ENCODE assay signal across 10 mouse cellular contexts in the genomic region with DNA sequence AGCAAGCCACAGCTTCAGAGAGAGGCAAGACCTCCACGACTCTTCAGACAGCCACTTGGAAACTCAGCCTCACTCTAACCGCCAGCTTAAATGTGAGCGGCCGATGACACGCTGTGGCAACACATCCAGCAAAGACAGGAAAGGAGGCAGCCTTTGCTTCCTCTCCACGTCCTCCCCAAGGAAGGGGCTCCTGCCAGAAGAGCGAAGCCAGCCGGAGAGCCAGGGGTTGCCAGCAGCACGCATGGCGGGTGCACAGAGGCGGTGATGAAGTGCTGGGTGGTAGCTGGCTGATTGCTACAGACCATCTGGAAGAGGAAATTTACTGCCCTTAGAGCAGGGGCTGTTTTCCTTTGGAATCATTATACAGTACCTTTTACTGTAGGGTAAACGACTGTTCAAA.
A peak's percentile ranks its signal among the peaks of the same experiment; 100 is the strongest.
DNase-seq lines count a peak whose midpoint lies in the region; ATAC-seq and TF ChIP-seq lines count a peak whose summit lies in the region.
"Had no signal": no experiment of that assay in that cellular context is flagged by ENCODE, and none has a peak within 500 bp of the region (broad histone marks: within the 10 kb centered on the region; RNA-seq: fewer than 3 reads in every experiment).

No protein-coding gene starts in this region.

- H3K4me3 ChIP-seq in hindbrain, postnatal 0 days (ENCODE audit: low read length) = no peak overlapping the region
- H3K4me3 ChIP-seq in hindbrain, embryonic 16.5 days (ENCODE audit: low read length) = no peak overlapping the region
- no peak overlapping the region for H3K4me3 ChIP-seq in lung, embryonic 15.5 days
- H3K4me3 ChIP-seq in intestine, embryonic 16.5 days (ENCODE audit: low read length) = no peak overlapping the region
- no peak overlapping the region for H3K4me3 ChIP-seq in midbrain, embryonic 11.5 days (ENCODE audit: low read depth, low read length)

- H3K4me2 ChIP-seq in hindbrain, postnatal 0 days (ENCODE audit: low read depth, low read length) = no peak overlapping the region
- H3K4me2 ChIP-seq in hindbrain, embryonic 16.5 days (ENCODE audit: low read length) = no peak overlapping the region
- no peak overlapping the region for H3K4me2 ChIP-seq in lung, embryonic 15.5 days
- H3K4me2 ChIP-seq in intestine, embryonic 16.5 days (ENCODE audit: low read depth, low read length) = no peak overlapping the region
- no peak overlapping the region for H3K4me2 ChIP-seq in midbrain, embryonic 11.5 days

- H3K27me3 ChIP-seq in hindbrain, postnatal 0 days (ENCODE audit: insufficient read depth, low read length) = no peaks in the 10 kb centered on the region
- no peaks in the 10 kb centered on the region for H3K27me3 ChIP-seq in hindbrain, embryonic 16.5 days (replicated peaks; ENCODE audit: control insufficient read depth, insufficient read depth, low read length)
- no peaks in the 10 kb centered on the region for H3K27me3 ChIP-seq in lung, embryonic 15.5 days
- no peaks in the 10 kb centered on the region for H3K27me3 ChIP-seq in intestine, embryonic 16.5 days (replicated peaks; ENCODE audit: control insufficient read depth, insufficient read depth, low read length)
- no peaks in the 10 kb centered on the region for H3K27me3 ChIP-seq in midbrain, embryonic 11.5 days (ENCODE audit: control insufficient read depth, insufficient read depth, low read length)

- TF ChIP-seq CTCF in hindbrain, postnatal 0 days (IDR thresholded peaks at IDR 0.05; ENCODE audit: low read depth) = no peak
- no peak for TF ChIP-seq CTCF in brain, embryonic 14.5 days (IDR thresholded peaks at IDR 0.05; ENCODE audit: borderline replicate concordance, extremely low read depth, insufficient read depth, insufficient read length)

- no peak for ATAC-seq in hindbrain, postnatal 0 days
- ATAC-seq in hindbrain, embryonic 16.5 days = no peak; the same call in 1 of the 2 replicates
- peak; percentile 88 for ATAC-seq in lung, embryonic 15.5 days (ENCODE audit: borderline replicate concordance, extremely low read depth, low FRiP score, low TSS enrichment)
- ATAC-seq in intestine, embryonic 16.5 days = no peak
- no peak for ATAC-seq in midbrain, embryonic 11.5 days (ENCODE audit: low FRiP score)
- ATAC-seq: midbrain, embryonic 16.5 days had no signal

- no peaks in the 10 kb centered on the region for H3K36me3 ChIP-seq in hindbrain, postnatal 0 days (ENCODE audit: insufficient read depth, low read length)
- no peaks in the 10 kb centered on the region for H3K36me3 ChIP-seq in hindbrain, embryonic 16.5 days (ENCODE audit: control insufficient read depth, insufficient read depth, low read length)
- no peaks in the 10 kb centered on the region for H3K36me3 ChIP-seq in lung, embryonic 15.5 days
- H3K36me3 ChIP-seq in intestine, embryonic 16.5 days (ENCODE audit: control insufficient read depth, insufficient read depth, low read length) = no peaks in the 10 kb centered on the region
- H3K36me3 ChIP-seq in midbrain, embryonic 11.5 days (ENCODE audit: control insufficient read depth, insufficient read depth, low read length) = no peaks in the 10 kb centered on the region

- H3K9me3 ChIP-seq in hindbrain, postnatal 0 days (ENCODE audit: low read length) = no peaks in the 10 kb centered on the region
- H3K9me3 ChIP-seq in hindbrain, embryonic 16.5 days (ENCODE audit: control insufficient read depth, low read length) = no peaks in the 10 kb centered on the region
- H3K9me3 ChIP-seq in lung, embryonic 15.5 days = no peaks in the 10 kb centered on the region; the same call in 1 of the 2 replicates
- H3K9me3 ChIP-seq in intestine, embryonic 16.5 days (ENCODE audit: control insufficient read depth, low read length) = no peaks in the 10 kb centered on the region
- no peaks in the 10 kb centered on the region for H3K9me3 ChIP-seq in midbrain, embryonic 11.5 days (ENCODE audit: control insufficient read depth, low read length)

- 59% methylated on average over 12 of the region's 12 CpGs for WGBS in hindbrain, postnatal 0 days
- WGBS in hindbrain, embryonic 16.5 days = 64% methylated on average over 12 of the region's 12 CpGs
- 20% methylated on average over 12 of the region's 12 CpGs for WGBS in lung, embryonic 15.5 days
- WGBS in intestine, embryonic 16.5 days = 56% methylated on average over 12 of the region's 12 CpGs
- 80% methylated on average over 12 of the region's 12 CpGs for WGBS in midbrain, embryonic 11.5 days

- 0 out of 2 replicates have a peak overlapping the region, but pooled peaks have one; percentile 26 for H3K27ac ChIP-seq in hindbrain, postnatal 0 days
- no peak overlapping the region for H3K27ac ChIP-seq in hindbrain, embryonic 16.5 days (ENCODE audit: low read depth, low read length)
- peak overlapping the region; percentile 76 for H3K27ac ChIP-seq in lung, embryonic 15.5 days
- no peak overlapping the region for H3K27ac ChIP-seq in intestine, embryonic 16.5 days (ENCODE audit: low read length)
- H3K27ac ChIP-seq in midbrain, embryonic 11.5 days (ENCODE audit: low read depth, low read length) = no peak overlapping the region

- peak; percentile 44 for DNase-seq in hindbrain, postnatal 0 days (ENCODE audit: low spot score)
- peak; percentile 16 for DNase-seq in ES-CJ7 (ENCODE audit: low read depth, low spot score)
- DNase-seq in brain, embryonic 14.5 days (ENCODE audit: low read depth) = peak; percentile 65
- no peak for DNase-seq in embryo, embryonic 9.5 days (ENCODE audit: extremely low spot score)
- no peak for DNase-seq in midbrain, embryonic 11.5 days (ENCODE audit: low spot score, missing footprints)
- DNase-seq: liver had no signal

- no peak for TF ChIP-seq POLR2A in brain, embryonic 14.5 days (IDR thresholded peaks at IDR 0.05; ENCODE audit: borderline replicate concordance, extremely low read depth, insufficient read depth, insufficient read length, poor library complexity, severe bottlenecking)

- no peaks in the 10 kb centered on the region for H3K4me1 ChIP-seq in hindbrain, postnatal 0 days (ENCODE audit: insufficient read depth, low read length)
- H3K4me1 ChIP-seq in hindbrain, embryonic 16.5 days (ENCODE audit: control insufficient read depth, insufficient read depth, low read depth, low read length) = peaks cover 2% of the 10 kb centered on the region; the same call in 1 of the 2 replicates
- peaks cover 17% of the 10 kb centered on the region for H3K4me1 ChIP-seq in lung, embryonic 15.5 days
- no peaks in the 10 kb centered on the region; the same call in 1 of the 2 replicates for H3K4me1 ChIP-seq in intestine, embryonic 16.5 days (ENCODE audit: control insufficient read depth, insufficient read depth, low read length)
- H3K4me1 ChIP-seq in midbrain, embryonic 11.5 days (ENCODE audit: control insufficient read depth, insufficient read depth, low read length) = no peaks in the 10 kb centered on the region

- H3K9ac ChIP-seq in hindbrain, postnatal 0 days (replicated peaks; ENCODE audit: low read length) = no peak overlapping the region
- H3K9ac ChIP-seq in hindbrain, embryonic 16.5 days (ENCODE audit: low read depth, low read length) = no peak overlapping the region
- no peak overlapping the region for H3K9ac ChIP-seq in lung, embryonic 15.5 days
- no peak overlapping the region for H3K9ac ChIP-seq in intestine, embryonic 16.5 days (ENCODE audit: low read depth, low read length)
- H3K9ac ChIP-seq in midbrain, embryonic 11.5 days (ENCODE audit: low read length) = no peak overlapping the region

Comparison
In these comparisons a context has a peak if more than half of its experiments do, and no peak if none do; other contexts are left out.
1. H3K27ac ChIP-seq: peak in hindbrain, postnatal 0 days (single experiment) and lung, embryonic 15.5 days (single experiment); none in hindbrain, embryonic 16.5 days (single experiment), intestine, embryonic 16.5 days (single experiment) and midbrain, embryonic 11.5 days (single experiment).
2. DNase-seq: peak in hindbrain, postnatal 0 days (single experiment), ES-CJ7 (single experiment) and brain, embryonic 14.5 days (single experiment); none in embryo, embryonic 9.5 days (single experiment) and midbrain, embryonic 11.5 days (single experiment).